8 mouse cellular contexts compared by ENCODE assay signal in the genomic region with DNA sequence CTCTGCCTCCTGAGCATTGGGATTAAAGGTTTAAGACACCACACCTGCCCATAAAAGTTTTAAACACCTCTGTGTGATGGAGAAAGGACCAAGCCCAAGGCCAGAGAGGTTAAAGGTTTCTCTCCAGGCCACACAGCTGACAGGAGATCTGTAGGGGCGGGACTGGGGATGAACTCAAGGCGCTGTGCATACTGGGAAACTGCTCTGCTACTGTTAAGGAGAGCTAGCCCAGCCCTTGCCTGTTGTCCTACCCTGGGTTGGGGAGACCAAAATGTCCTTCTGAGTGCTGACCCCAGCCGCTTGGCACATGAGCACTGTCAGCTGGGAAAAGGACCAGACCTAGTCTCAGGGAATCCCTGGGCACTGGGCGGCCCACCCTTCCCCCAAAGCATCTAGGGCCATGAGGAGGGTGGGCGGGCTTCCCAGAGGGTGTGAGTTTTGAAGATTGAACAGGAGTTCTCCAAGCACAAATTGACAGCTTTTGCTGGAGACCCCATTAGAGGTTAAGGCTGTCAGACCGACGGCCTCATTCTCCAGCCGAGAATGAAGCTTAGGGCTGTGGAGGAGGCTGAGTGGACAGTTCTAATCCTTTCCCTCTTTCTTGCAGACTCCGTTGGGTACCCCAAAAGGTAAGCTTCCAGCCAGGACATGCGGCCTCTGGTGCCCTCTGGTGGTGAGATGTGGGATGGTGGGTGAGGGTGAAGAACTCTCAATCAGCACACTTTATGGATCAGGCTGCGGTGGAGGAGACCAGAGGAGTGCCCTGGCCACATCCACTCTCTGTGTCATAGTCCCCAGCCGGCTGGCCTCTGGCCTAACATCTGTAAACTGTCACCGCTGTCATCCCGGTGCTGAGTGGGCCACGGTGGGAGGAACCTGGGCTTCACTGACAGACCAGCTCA. TPM values are rescaled to one million over a fixed set of nuclear protein-coding genes. Genes with fewer than 3 reads are reported as not detected.
DNase-seq lines count a peak whose midpoint lies in the region; ATAC-seq and TF ChIP-seq lines count a peak whose summit lies in the region.

No protein-coding gene starts in this region.

- peaks cover 5% of the 10 kb centered on the region; the same call in 1 of the 2 replicates for H3K9me3 ChIP-seq in E14TG2a.4 (ENCODE audit: low read length)
- no peaks in the 10 kb centered on the region for H3K9me3 ChIP-seq in forebrain, embryonic 14.5 days (replicated peaks; ENCODE audit: control insufficient read depth, low read length)
- no peaks in the 10 kb centered on the region for H3K9me3 ChIP-seq in neural tube, embryonic 15.5 days (replicated peaks)

- no peak overlapping the region for H3K9ac ChIP-seq in forebrain, embryonic 14.5 days (ENCODE audit: low read length)
- no peak overlapping the region for H3K9ac ChIP-seq in neural tube, embryonic 15.5 days (replicated peaks)

- peak; percentile 68 for ATAC-seq in forebrain, embryonic 14.5 days
- ATAC-seq in neural tube, embryonic 15.5 days (ENCODE audit: low FRiP score): peak; percentile 32; the same call in 1 of the 2 replicates

- intact Hi-C loops in heart, postnatal 25 days (cut with DNase I): loop anchor here (1.0 kb wide), 1 partner anchor 19 kb away; a partner anchor contains a TSS

- H3K27me3 ChIP-seq in E14TG2a.4 (ENCODE audit: insufficient read depth, low read length): no peaks in the 10 kb centered on the region
- H3K27me3 ChIP-seq in forebrain, embryonic 14.5 days (replicated peaks; ENCODE audit: control insufficient read depth, insufficient read depth, low read length): no peaks in the 10 kb centered on the region
- no peaks in the 10 kb centered on the region for H3K27me3 ChIP-seq in neural tube, embryonic 15.5 days (replicated peaks)

- H3K36me3 ChIP-seq in E14TG2a.4 (ENCODE audit: insufficient read depth, low read length): peaks cover 35% of the 10 kb centered on the region
- H3K36me3 ChIP-seq in forebrain, embryonic 14.5 days (ENCODE audit: control insufficient read depth, insufficient read depth, low read length): peaks cover 87% of the 10 kb centered on the region
- H3K36me3 ChIP-seq in neural tube, embryonic 15.5 days: peaks cover 75% of the 10 kb centered on the region

- WGBS in forebrain, embryonic 14.5 days: 28% methylated on average over 15 of the region's 15 CpGs
- WGBS in neural tube, embryonic 15.5 days: 31% methylated on average over 15 of the region's 15 CpGs

- H3K27ac ChIP-seq in forebrain, embryonic 14.5 days (ENCODE audit: low read depth, low read length): 0 out of 2 replicates have a peak overlapping the region, but pooled peaks have one; percentile 9
- no peak overlapping the region for H3K27ac ChIP-seq in neural tube, embryonic 15.5 days (replicated peaks)

- H3K4me2 ChIP-seq in forebrain, embryonic 14.5 days (ENCODE audit: low read length): no peak overlapping the region
- H3K4me2 ChIP-seq in neural tube, embryonic 15.5 days: no peak overlapping the region

- TF ChIP-seq CTCF in E14TG2a.4 (conservative IDR thresholded peaks at IDR 0.05; ENCODE audit: low read length): peak; percentile 88

- H3K4me3 ChIP-seq in E14TG2a.4 (replicated peaks; ENCODE audit: low read length): 0 out of 2 replicates have a peak overlapping the region, but pooled peaks have one; percentile 29
- H3K4me3 ChIP-seq in forebrain, embryonic 14.5 days (ENCODE audit: low read depth, low read length): no peak overlapping the region
- H3K4me3 ChIP-seq in neural tube, embryonic 15.5 days (replicated peaks): no peak overlapping the region

- DNase-seq in c-Kit-positive CD71-positive TER-119-positive erythroid progenitor cells, embryonic 14.5 days (ENCODE audit: low spot score): peak; percentile 69
- DNase-seq in forebrain, embryonic 14.5 days (ENCODE audit: low spot score): peak; percentile 86
- DNase-seq in heart, postnatal 25 days (ENCODE audit: low spot score): peak; percentile 56
- peak; percentile 87 for DNase-seq in layer of hippocampus, adult 11-12 months (ENCODE audit: low spot score)
- DNase-seq in lung, adult 18-20 months: peak; percentile 76 to 80
- DNase-seq in thymus, adult 18-20 months: peak; percentile 61 to 68

- peaks cover 55% of the 10 kb centered on the region for H3K4me1 ChIP-seq in E14TG2a.4 (replicated peaks; ENCODE audit: low read depth, low read length)
- H3K4me1 ChIP-seq in forebrain, embryonic 14.5 days (ENCODE audit: control insufficient read depth, insufficient read depth, low read length): no peaks in the 10 kb centered on the region
- peaks cover 11% of the 10 kb centered on the region for H3K4me1 ChIP-seq in neural tube, embryonic 15.5 days

RNA-seq across cellular contexts. Expression of a gene that starts 8.8 kb away (rescaled TPM):
- 0.41 and 0.51 TPM in 2 replicates for polyA plus RNA-seq in forebrain, embryonic 14.5 days (2014; fragmentation: Nextera tagmentation; extraction: Ambion mirVana)
- total RNA-seq in heart, postnatal 25 days (2021): under 1 TPM; 0.59 to 0.70 TPM
- polyA plus RNA-seq in neural tube, embryonic 15.5 days (2015; fragmentation: Nextera tagmentation; extraction: Ambion mirVana): 0.33 and 11.5 TPM in 2 replicates

RNA-seq across cellular contexts. Expression of a gene that starts 18.6 kb away (rescaled TPM):
- polyA plus RNA-seq in forebrain, embryonic 14.5 days (2014; fragmentation: Nextera tagmentation; extraction: Ambion mirVana): 182 and 257 TPM in 2 replicates
- 10 to 100 TPM; 70.3 to 77.3 TPM for total RNA-seq in heart, postnatal 25 days (2021)
- polyA plus RNA-seq in neural tube, embryonic 15.5 days (2015; fragmentation: Nextera tagmentation; extraction: Ambion mirVana): 227 and 256 TPM in 2 replicates

RNA-seq across cellular contexts. Expression of a gene that starts 21.2 kb away (rescaled TPM):
- polyA plus RNA-seq in forebrain, embryonic 14.5 days (2014; fragmentation: Nextera tagmentation; extraction: Ambion mirVana): 0.37 TPM in 1 of 2 replicates, not detected in the other
- total RNA-seq in heart, postnatal 25 days (2021): not detected
- polyA plus RNA-seq in neural tube, embryonic 15.5 days (2015; fragmentation: Nextera tagmentation; extraction: Ambion mirVana): 0.14 and 10.2 TPM in 2 replicates

RNA-seq across cellular contexts. Expression of a gene that starts 34.9 kb away (rescaled TPM):
- 0.58 and 0.96 TPM in 2 replicates for polyA plus RNA-seq in forebrain, embryonic 14.5 days (2014; fragmentation: Nextera tagmentation; extraction: Ambion mirVana)
- total RNA-seq in heart, postnatal 25 days (2021): 1 to 10 TPM; 2.9 to 4.2 TPM
- polyA plus RNA-seq in neural tube, embryonic 15.5 days (2015; fragmentation: Nextera tagmentation; extraction: Ambion mirVana): 2.6 and 4.5 TPM in 2 replicates

RNA-seq across cellular contexts. Expression of a gene that starts 42.2 kb away (rescaled TPM):
- polyA plus RNA-seq in forebrain, embryonic 14.5 days (2014; fragmentation: Nextera tagmentation; extraction: Ambion mirVana): 98.2 and 109 TPM in 2 replicates
- total RNA-seq in heart, postnatal 25 days (2021): 10 to 100 TPM; 54.6 to 59.3 TPM
- 55.8 and 121 TPM in 2 replicates for polyA plus RNA-seq in neural tube, embryonic 15.5 days (2015; fragmentation: Nextera tagmentation; extraction: Ambion mirVana)
